Mouse (Mus musculus) lung, postnatal 0 days (tissue): ENCODE measurements around the gene Grik4.

Experiments used
- CTCF ChIP-seq: IDR thresholded peaks from 2 replicates; pipeline ENCODE4 v1.5.1; 2016; ENCODE audit warnings: antibody characterized with exemption, mild to moderate bottlenecking
- EP300 ChIP-seq: IDR thresholded peaks from 2 replicates; pipeline ENCODE4 v1.6.1; 2016; ENCODE audit warnings: antibody characterized with exemption, mild to moderate bottlenecking, control low read depth

- TF ChIP-seq CTCF (no peak), EP300 (no peak)
Observed at GRCm38 (mm10) chr9:42776804-42777203, 167.5 kb downstream of the Grik4 start.
